Mouse (Mus musculus): ENCODE measurements around the gene Prkci. TPM values are rescaled to one million over a fixed set of nuclear protein-coding genes. Genes with fewer than 3 reads are reported as not detected.

Prkci gene
- total and polyA plus RNA-seq, 3 experiments: 4.8 to 37.8 (median 24.4) TPM

GRCm38 (mm10) chr3:31080791-31081502, 85.4 kb downstream of the Prkci start:
- H3K27me3 ChIP-seq (ENCODE audit: insufficient read depth, low read length): peaks cover 30% of the 10 kb centered on the region
- H3K4me1 ChIP-seq (ENCODE audit: insufficient read depth, low read depth, low read length): no peaks in the 10 kb centered on the region
- H3K36me3 ChIP-seq (replicated peaks): no peaks in the 10 kb centered on the region
- DNase-seq (ENCODE audit: low spot score) (no peak), ATAC-seq (ENCODE audit: extremely low read depth, insufficient number of reproducible peaks, low FRiP score, poor library complexity, severe bottlenecking) (no peak)
- H3K9me3 ChIP-seq (replicated peaks): no peaks in the 10 kb centered on the region
- TF ChIP-seq GATA2 (IDR thresholded peaks at IDR 0.05; ENCODE audit: borderline replicate concordance, low read depth, low read length): no peak
- TF ChIP-seq CTCF (IDR thresholded peaks at IDR 0.05; ENCODE audit: low read depth, low read length): no peak
- TF ChIP-seq TAL1 (conservative IDR thresholded peaks at IDR 0.05; ENCODE audit: low read depth, low read length): no peak
- no peak for TF ChIP-seq POLR2AphosphoS5 (IDR thresholded peaks at IDR 0.05; ENCODE audit: insufficient replicate concordance, low read depth, low read length)
- TF ChIP-seq GATA1 (IDR thresholded peaks at IDR 0.05; ENCODE audit: borderline replicate concordance, low read length): no peak
- H3K4me3 ChIP-seq (ENCODE audit: low read depth, low read length): no peak overlapping the region

- Histone ChIP-seq H3K9me3 (replicated peaks) (no peaks in the 10 kb centered on the region), H3K27me3 (ENCODE audit: insufficient read depth, low read length) (peaks cover 39% of the 10 kb centered on the region), H3K36me3 (replicated peaks) (no peaks in the 10 kb centered on the region), H3K4me3 (ENCODE audit: low read depth, low read length) (no peak overlapping the region), H3K4me1 (ENCODE audit: insufficient read depth, low read depth, low read length) (no peaks in the 10 kb centered on the region)
- ATAC-seq (ENCODE audit: extremely low read depth, insufficient number of reproducible peaks, low FRiP score, poor library complexity, severe bottlenecking): no peak
- no peak for DNase-seq (ENCODE audit: low spot score)
- TF ChIP-seq GATA1 (IDR thresholded peaks at IDR 0.05; ENCODE audit: borderline replicate concordance, low read length): no peak
- TF ChIP-seq POLR2AphosphoS5 (IDR thresholded peaks at IDR 0.05; ENCODE audit: insufficient replicate concordance, low read depth, low read length): no peak
- no peak for TF ChIP-seq GATA2 (IDR thresholded peaks at IDR 0.05; ENCODE audit: borderline replicate concordance, low read depth, low read length)
- no peak for TF ChIP-seq TAL1 (conservative IDR thresholded peaks at IDR 0.05; ENCODE audit: low read depth, low read length)
- no peak for TF ChIP-seq CTCF (IDR thresholded peaks at IDR 0.05; ENCODE audit: low read depth, low read length)
Observed at GRCm38 (mm10) chr3:31082838-31083506, 87.4 kb downstream of the Prkci start.

- Histone ChIP-seq H3K4me3 (ENCODE audit: low read depth, low read length) (no peak overlapping the region), H3K9me3 (replicated peaks) (no peaks in the 10 kb centered on the region), H3K4me1 (ENCODE audit: insufficient read depth, low read depth, low read length) (no peaks in the 10 kb centered on the region), H3K27me3 (ENCODE audit: insufficient read depth, low read length) (peaks cover 39% of the 10 kb centered on the region), H3K36me3 (replicated peaks) (no peaks in the 10 kb centered on the region)
- ATAC-seq (ENCODE audit: extremely low read depth, insufficient number of reproducible peaks, low FRiP score, poor library complexity, severe bottlenecking): no peak
- TF ChIP-seq GATA2 (IDR thresholded peaks at IDR 0.05; ENCODE audit: borderline replicate concordance, low read depth, low read length) (no peak), TAL1 (conservative IDR thresholded peaks at IDR 0.05; ENCODE audit: low read depth, low read length) (no peak), CTCF (IDR thresholded peaks at IDR 0.05; ENCODE audit: low read depth, low read length) (no peak), GATA1 (IDR thresholded peaks at IDR 0.05; ENCODE audit: borderline replicate concordance, low read length) (no peak), POLR2AphosphoS5 (IDR thresholded peaks at IDR 0.05; ENCODE audit: insufficient replicate concordance, low read depth, low read length) (no peak)
- no peak for DNase-seq (ENCODE audit: low spot score)
Observed at GRCm38 (mm10) chr3:31083507-31084245, 88.1 kb downstream of the Prkci start.

GRCm38 (mm10) chr3:31085000-31085399, 89.5 kb downstream of the Prkci start:
- TF ChIP-seq GATA2 (IDR thresholded peaks at IDR 0.05; ENCODE audit: borderline replicate concordance, low read depth, low read length): no peak
- TF ChIP-seq CTCF (IDR thresholded peaks at IDR 0.05; ENCODE audit: low read depth, low read length): no peak
- no peak for TF ChIP-seq TAL1 (conservative IDR thresholded peaks at IDR 0.05; ENCODE audit: low read depth, low read length)
- Histone ChIP-seq H3K4me1 (ENCODE audit: insufficient read depth, low read depth, low read length) (no peaks in the 10 kb centered on the region), H3K4me3 (ENCODE audit: low read depth, low read length) (no peak overlapping the region), H3K9me3 (replicated peaks) (no peaks in the 10 kb centered on the region), H3K27me3 (ENCODE audit: insufficient read depth, low read length) (peaks cover 43% of the 10 kb centered on the region), H3K36me3 (replicated peaks) (no peaks in the 10 kb centered on the region)
- DNase-seq (ENCODE audit: low spot score) (no peak), ATAC-seq (ENCODE audit: extremely low read depth, insufficient number of reproducible peaks, low FRiP score, poor library complexity, severe bottlenecking) (no peak)

GRCm38 (mm10) chr3:31088789-31089775, 93.5 kb downstream of the Prkci start:
- DNase-seq (ENCODE audit: low spot score): no peak
- no peak for ATAC-seq (ENCODE audit: extremely low read depth, insufficient number of reproducible peaks, low FRiP score, poor library complexity, severe bottlenecking)
- Histone ChIP-seq H3K27me3 (ENCODE audit: insufficient read depth, low read length) (peaks cover 49% of the 10 kb centered on the region), H3K36me3 (replicated peaks) (no peaks in the 10 kb centered on the region), H3K9me3 (replicated peaks) (no peaks in the 10 kb centered on the region), H3K4me3 (ENCODE audit: low read depth, low read length) (no peak overlapping the region), H3K4me1 (ENCODE audit: insufficient read depth, low read depth, low read length) (peaks cover 9% of the 10 kb centered on the region)
- no peak for TF ChIP-seq TAL1 (conservative IDR thresholded peaks at IDR 0.05; ENCODE audit: low read depth, low read length)

Measured in G1E (cell line).